Mouse (Mus musculus) megakaryocyte-erythroid progenitor cell, adult 5-6 weeks (primary cell): ENCODE measurements at regions not wholly inside any gene's neighbourhood (a gene's known extent, or its start where the extent isn't known, plus 50 kb on each side); places are given as distances from the start of the nearest gene placed in this dataset.
A peak's percentile ranks its signal among the peaks of the same experiment; 100 is the strongest.

Source experiments
- ATAC-seq: replicated peaks from 2 replicates; pipeline ENCODE4 v1.8.0; 2016; ENCODE audit warnings: mild to moderate bottlenecking, inconsistent platforms; ENCODE audit not compliant: severe bottlenecking, poor library complexity, low FRiP score, low TSS enrichment

DNA sequence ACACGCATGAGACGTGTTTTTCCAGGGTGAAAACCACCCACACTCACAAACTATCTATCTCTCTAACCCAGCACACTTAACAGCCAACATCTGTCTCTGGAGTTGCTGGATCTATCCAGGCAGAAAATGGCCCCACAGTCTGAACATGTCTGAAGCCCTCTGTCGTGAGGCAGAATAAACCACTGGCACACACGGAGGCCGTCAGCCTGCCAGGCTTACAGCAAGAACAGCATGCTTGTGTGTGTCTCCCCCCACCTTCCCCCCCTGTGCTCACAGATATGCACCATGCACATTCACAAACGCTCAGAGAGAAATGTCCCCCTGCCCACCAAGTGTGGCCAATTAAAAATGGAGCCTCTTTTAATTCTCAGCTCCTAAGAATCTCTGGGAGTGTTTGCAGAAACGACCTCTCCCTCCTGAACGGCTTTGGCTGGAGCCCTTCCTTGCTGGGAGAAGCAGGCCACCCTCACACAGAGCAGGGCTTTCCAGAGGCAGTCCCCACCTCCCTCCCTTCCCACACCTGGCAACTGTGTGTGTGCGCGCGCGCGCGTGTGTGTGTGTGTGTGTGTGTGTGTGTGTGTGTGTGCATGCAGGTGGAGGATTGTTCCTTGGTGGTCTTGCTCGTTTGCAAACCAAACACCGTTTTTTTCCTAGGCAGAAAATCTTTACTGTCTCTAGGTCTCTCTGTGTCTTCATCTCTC, 88.7 kb downstream of the Edn3 start:
- ATAC-seq = no peak

DNA sequence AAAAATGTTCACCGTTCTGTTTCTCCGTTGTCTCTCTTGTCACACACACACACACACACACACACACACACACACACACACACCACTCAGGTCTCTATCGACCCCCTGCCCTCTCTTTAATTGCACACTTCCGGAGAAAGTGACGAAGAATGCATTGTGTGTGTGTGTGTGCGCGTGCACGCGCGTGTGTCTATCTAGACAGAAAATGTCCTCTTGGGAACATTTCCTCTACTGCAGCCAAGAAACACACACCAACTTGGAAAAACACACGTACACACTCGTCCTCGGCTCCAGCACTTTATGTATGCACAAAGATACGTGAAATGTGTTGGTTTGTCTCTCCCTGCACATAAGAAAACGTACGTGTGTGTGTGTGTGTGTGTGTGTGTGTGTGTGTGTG, 90.4 kb downstream of the Edn3 start:
- no peak for ATAC-seq

DNA sequence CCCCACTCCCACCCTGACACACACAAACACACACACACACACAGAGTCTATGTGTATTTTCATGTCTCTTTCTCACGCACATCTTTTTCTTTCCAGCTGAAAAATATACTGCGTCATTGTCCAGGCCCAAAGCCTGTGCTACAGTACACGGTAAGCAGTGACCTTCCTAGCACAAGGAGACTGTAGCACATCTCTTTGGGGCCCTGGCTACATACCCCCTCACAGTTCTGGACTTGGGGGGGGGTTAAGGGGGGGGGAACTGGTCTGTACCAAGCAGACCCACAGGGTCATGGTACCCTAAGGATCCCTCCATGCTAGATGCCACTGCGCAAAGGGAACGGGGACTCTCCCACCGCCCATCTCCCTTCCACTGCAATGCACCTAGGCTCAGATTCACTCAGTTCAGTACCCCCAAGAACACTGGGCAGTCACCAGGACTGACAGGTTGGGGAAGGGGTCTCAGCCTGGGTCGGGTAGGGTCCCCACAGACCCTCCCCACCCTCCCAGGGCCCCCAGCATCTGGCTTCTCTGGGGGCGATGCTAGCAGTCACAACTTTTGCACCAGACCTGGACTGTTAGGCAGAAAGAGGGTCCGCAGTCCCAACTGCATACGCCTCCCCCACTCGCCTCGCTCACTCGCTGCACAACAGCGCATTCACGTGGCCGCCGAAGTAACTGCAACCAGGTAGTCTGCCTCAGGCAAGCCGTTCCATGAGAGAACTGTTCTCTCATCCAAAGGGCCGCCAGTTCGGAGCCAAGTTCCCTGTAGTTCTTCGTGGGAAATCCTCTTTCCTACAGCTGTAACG, 91.3 kb downstream of the Edn3 start:
- peak; percentile 73 for ATAC-seq

- ATAC-seq = no peak
Measured at GRCm38 (mm10) chr2:174853786-174854185, 93.4 kb downstream of the Edn3 start.

- ATAC-seq = no peak
Measured at GRCm38 (mm10) chr2:174855548-174855947, 95.1 kb downstream of the Edn3 start.

GRCm38 (mm10) chr2:174856135-174856534, 95.7 kb downstream of the Edn3 start:
- ATAC-seq = no peak

DNA sequence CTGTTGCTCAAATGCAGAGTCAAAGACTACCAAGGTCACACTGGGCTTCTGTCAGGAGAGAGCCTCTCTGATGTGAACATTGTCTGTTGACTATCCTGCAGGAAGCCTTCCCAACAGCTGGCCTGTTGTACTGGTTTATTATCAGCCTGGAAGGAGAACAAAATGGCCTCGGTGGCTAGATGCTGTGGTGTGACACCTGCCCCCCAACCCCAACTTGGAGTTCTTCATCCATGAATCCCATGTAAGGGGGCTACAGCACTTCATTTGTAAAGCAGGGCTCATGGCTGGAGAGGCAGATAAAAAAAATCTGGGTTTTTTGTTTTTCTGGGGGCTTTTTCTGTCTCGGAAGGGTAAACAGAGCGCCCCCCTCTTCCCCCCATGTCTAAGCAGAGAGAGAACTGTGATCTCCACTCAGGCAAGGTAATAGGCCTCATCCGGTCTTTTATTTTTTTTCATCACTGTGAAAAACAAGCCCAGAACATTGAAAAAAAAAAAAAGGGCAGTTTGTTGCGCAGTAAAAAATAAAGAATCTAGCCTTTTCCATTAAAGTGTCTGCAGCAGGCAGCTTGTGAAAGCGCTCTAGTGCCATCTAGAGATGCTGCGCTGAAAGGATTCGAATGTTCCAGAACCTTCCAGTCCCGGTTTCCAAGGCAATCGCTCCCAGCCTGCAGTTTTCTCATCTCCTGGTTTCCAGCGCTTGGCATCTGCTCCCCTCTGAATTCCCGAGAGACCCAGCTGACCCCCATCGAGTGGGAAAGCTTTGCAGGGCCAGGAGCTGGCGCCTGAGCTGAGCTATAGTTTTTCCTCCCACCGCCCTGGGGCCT, 97.8 kb downstream of the Edn3 start:
- ATAC-seq = no peak

- no peak for ATAC-seq
Measured at GRCm38 (mm10) chr2:174858835-174859215, 98.4 kb downstream of the Edn3 start.

- peak; percentile 76 for ATAC-seq
Measured at GRCm38 (mm10) chr2:174859533-174859932, 99.1 kb downstream of the Edn3 start.

DNA sequence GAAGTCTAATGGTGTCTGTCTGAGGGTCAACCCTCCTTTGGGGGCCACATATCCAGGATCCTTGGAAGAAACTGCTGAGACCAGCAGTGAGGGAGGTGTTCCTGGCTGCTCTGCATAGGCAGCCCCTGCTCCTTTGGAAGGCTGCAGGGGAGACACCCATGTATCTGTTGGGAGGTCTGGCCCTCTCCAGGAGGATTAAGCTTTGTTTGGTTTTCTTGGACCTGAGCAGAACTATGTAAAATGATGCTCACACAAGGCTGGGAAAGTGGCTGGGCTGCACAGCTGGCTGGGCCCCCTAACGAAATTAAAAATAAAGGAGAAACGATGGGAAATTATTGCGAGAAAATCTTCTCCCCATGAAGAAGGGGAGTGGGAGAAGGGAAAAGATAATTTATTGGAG, 104.2 kb downstream of the Edn3 start:
- ATAC-seq = no peak

- ATAC-seq = no peak
Measured at GRCm38 (mm10) chr2:174866546-174866945, 106.1 kb downstream of the Edn3 start.

DNA sequence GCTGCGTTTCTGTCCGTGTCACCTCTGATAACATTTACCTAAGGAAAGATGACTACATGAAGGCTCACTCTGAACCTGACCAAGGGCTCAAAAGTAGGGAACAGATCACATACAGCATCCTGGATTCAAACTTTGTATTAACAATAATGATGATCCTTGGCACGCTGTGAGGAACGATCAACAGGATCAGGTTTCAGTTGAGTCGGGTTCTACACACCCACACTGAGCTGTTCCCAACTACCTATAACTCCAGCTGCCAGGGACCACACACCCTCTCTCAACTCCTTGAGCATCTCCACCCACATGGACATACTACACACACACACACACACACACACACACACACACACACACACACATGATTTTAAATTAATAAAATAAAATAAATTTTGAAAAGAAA, 107.0 kb downstream of the Edn3 start:
- no peak for ATAC-seq

- no peak for ATAC-seq
Measured at GRCm38 (mm10) chr2:174868186-174868585, 107.8 kb downstream of the Edn3 start.

DNA sequence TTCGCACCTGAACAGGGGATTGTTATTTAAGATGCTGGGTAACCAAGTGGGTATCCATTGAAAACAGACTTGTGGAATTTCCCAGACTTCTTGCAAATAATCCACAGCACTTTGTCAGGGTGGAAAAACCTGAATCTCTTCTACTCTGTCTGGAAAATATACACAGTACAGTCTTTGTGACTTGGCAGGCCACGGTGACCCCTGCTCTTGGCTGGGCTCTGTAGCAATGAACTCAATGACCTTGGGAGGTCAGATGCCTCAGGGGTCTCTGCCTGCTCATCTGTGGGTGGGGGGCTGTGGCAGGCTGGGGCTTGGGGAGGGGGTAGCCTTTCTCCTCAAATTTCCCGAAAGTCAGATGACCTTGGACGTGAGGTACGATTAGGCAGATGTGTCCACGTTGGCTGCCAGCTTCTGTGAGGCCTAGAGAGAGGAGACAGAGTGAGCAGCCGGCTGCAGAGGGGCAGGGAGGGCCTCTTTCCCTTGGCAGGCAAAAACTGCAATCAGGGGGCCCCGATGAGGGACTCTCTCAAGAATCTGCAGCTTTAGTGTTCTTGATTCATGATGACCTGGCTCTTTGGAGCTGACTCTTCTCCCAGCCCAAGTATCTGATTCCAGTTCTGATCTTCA, 108.4 kb downstream of the Edn3 start:
- no peak for ATAC-seq

DNA sequence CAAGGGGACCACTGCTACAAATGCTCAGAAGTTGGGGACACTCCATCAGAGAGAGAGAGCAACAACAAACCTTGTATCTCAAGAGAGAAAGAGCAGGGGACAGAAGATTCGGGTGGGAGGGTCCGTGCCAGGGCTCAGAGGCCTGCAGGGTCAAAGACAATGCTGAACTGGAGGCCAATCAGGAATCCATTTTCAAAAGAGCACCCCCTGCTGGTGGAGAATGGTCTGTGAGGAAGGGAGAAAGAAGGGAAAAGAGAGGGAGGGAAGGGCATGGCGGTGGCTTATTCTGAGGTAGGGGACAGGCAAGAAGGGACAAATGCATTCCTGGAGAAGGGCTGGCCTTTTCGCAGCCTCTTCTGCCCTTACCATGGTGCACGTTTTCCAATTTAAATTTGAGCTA, 109.9 kb downstream of the Edn3 start:
- ATAC-seq = peak; percentile 63; the same call in 1 of the 2 replicates

DNA sequence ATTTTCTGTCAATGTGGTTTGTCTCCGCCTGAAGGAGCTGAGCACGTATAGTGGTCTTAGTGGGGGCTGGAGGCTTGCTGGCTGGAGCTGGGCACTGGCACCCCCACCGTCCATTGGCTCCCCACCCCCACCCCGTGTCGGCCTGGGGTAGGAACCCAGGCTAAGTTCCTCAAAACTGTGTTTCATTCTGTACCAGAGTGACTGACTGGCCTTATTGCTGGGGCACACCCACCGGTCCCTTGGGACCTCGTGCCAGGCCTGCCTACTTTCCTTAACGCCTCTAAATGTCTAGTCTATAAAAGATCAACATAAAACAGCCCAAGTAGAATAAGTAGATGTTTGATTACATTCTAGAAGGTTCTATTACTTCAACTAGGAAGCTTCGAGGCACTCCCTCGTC, 110.8 kb downstream of the Edn3 start:
- ATAC-seq = no peak

GRCm38 (mm10) chr2:174871844-174872243, 111.4 kb downstream of the Edn3 start:
- no peak for ATAC-seq

DNA sequence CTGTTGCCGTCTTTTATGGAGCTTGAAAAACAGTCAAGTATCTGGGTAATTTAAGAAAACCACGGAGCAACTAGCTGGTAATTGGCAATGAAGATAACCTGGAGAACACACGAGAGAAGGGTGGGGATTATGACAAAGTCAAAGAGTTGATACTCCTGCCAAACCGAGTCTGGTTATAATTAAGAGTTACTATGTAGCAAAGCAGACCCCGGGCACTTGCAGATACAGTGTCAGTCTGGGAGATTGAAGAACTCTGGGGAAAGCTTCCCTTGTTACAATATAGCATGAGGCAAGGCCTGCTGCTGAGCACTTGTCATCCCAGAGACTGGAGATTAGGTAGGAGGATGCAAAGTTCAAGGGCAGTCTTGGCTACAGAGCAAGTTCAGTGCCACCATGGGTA, 116.5 kb downstream of the Edn3 start:
- no peak for ATAC-seq

- ATAC-seq = no peak
Measured at GRCm38 (mm10) chr2:174878979-174879378, 118.6 kb downstream of the Edn3 start.

DNA sequence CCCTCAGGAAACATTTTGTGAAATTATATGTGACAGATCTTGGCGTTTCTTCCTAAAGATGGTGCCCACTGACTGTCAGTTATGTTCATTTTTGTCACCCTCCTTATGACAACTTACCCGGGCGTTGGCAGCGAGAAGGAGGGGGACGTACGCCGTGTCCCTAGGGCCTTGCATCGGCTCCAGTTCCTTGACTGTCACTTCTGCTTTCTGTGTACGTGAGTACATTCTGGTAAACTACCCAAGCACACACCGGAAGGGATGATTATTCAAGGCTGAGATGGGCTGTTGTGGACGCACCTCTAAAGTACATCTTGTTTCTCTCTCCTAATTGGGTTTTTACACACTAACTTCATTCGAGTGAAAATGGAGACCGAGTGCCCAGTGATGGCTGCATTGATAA, 120.2 kb downstream of the Edn3 start:
- no peak for ATAC-seq
